Mouse (Mus musculus) heart, adult 2 months (tissue): ENCODE data around the gene Ncapd2.

Source experiments
- CTCF ChIP-seq: fragments of 200-600 bp; IDR thresholded peaks from 2 replicates; pipeline ENCODE4 v1.8.1; 2022; ENCODE audit warnings: antibody characterized with exemption, mild to moderate bottlenecking, moderate library complexity
- EP300 ChIP-seq: fragments of 200-500 bp; IDR thresholded peaks from 2 replicates; pipeline ENCODE4 v1.6.1; 2011; ENCODE audit warnings: low read depth, low read length, control low read depth; ENCODE audit not compliant: insufficient read depth
- POLR2A ChIP-seq: fragments of 200-500 bp; IDR thresholded peaks from 2 replicates; pipeline ENCODE4 v1.6.1; 2011; ENCODE audit warnings: mild to moderate bottlenecking, low read depth, low read length, control low read depth; ENCODE audit not compliant: insufficient read depth

GRCm38 (mm10) chr6:125238396-125238795 is 46.9 kb upstream of the Ncapd2 start:
- TF ChIP-seq EP300 = no peak
- TF ChIP-seq CTCF = no peak
- TF ChIP-seq POLR2A = no peak
